Mouse (Mus musculus) limb, embryonic 11.5 days (tissue): Measurements from ENCODE around the gene Rnf141. TPM values are rescaled to one million over a fixed set of nuclear protein-coding genes. Genes with fewer than 3 reads are reported as not detected.
A peak's percentile ranks its signal among the peaks of the same experiment; 100 is the strongest.

Experiments used
- ATAC-seq: fragments of 200-750 bp; cut with Nextera tagmentation; 2 replicates; pipeline ENCODE4 v1.8.0; 2017; ENCODE audit warnings: low read depth; ENCODE audit not compliant: insufficient number of reproducible peaks, low FRiP score, low TSS enrichment
- DNase-seq: peaks from one replicate; pipeline ENCODE4 v3.0.0-alpha.2; 2015; ENCODE audit warnings: low spot score
- H3K27ac ChIP-seq: fragments of 300-500 bp; sonication (generic); replicated peaks from 2 replicates; pipeline ENCODE4 v1.5.1; 2014; ENCODE audit warnings: low read depth, mild to moderate bottlenecking, low read length
- H3K27me3 ChIP-seq: fragments of 300-500 bp; sonication (generic); 2 replicates; pipeline ENCODE4 v1.6.1; 2014; ENCODE audit warnings: mild to moderate bottlenecking, low read length, mixed read lengths; ENCODE audit not compliant: control insufficient read depth, insufficient read depth
- H3K36me3 ChIP-seq: fragments of 300-500 bp; sonication (generic); 2 replicates; pipeline ENCODE4 v1.6.1; 2014; ENCODE audit warnings: mild to moderate bottlenecking, low read length, moderate library complexity, mixed read lengths; ENCODE audit not compliant: control insufficient read depth, insufficient read depth
- H3K4me1 ChIP-seq: fragments of 300-500 bp; sonication (generic); 2 replicates; pipeline ENCODE4 v1.6.1; 2014; ENCODE audit warnings: low read length, mixed read lengths; ENCODE audit not compliant: control insufficient read depth, insufficient read depth
- H3K4me2 ChIP-seq: fragments of 300-500 bp; sonication (generic); 2 replicates; pipeline ENCODE4 v1.6.1; 2014; ENCODE audit warnings: low read depth, mild to moderate bottlenecking, moderate library complexity; ENCODE audit not compliant: severe bottlenecking
- H3K4me3 ChIP-seq: fragments of 300-500 bp; sonication (generic); 2 replicates; pipeline ENCODE4 v1.5.1; 2014; ENCODE audit warnings: low read depth, low read length
- H3K9ac ChIP-seq: fragments of 300-500 bp; sonication (generic); 2 replicates; pipeline ENCODE4 v1.6.1; 2014; ENCODE audit warnings: mild to moderate bottlenecking, low read length
- H3K9me3 ChIP-seq: fragments of 300-500 bp; sonication (generic); 2 replicates; pipeline ENCODE4 v1.6.1; 2016; ENCODE audit warnings: low read length; ENCODE audit not compliant: control insufficient read depth
- WGBS: fragments of 180-500 bp; shearing (Covaris S2); extraction: QIAGEN DNeasy Blood & Tissue Kit; methylation state at CpG from one replicate; pipeline ENCODE4 v1.1.7; 2014; 5-methylcytosine and 5-hydroxymethylcytosine counted together
- microRNA-seq: library from miRNA; unstranded; fragments of <30 nt; microRNA quantifications from one replicate; pipeline ENCODE4, GENCODE M21; 2016
- polyA plus RNA-seq: library from polyadenylated mRNA; unstranded; fragments of >200 nt; fragmentation: Nextera tagmentation; extraction: Ambion mirVana; gene quantifications from 2 replicates; pipeline ENCODE4 v1.2.1, GENCODE M21; 2014

Rnf141 gene
- polyA plus RNA-seq, 1 experiment from 2014 or later: 18.5 TPM

- Histone ChIP-seq H3K4me3 (no peak overlapping the region), H3K9ac (no peak overlapping the region), H3K9me3 (no peaks in the 10 kb centered on the region), H3K36me3 (no peaks in the 10 kb centered on the region), H3K4me1 (no peaks in the 10 kb centered on the region), H3K4me2 (no peak overlapping the region), H3K27me3 (no peaks in the 10 kb centered on the region), H3K27ac (no peak overlapping the region)
- DNase-seq: no peak
- no peak for ATAC-seq
- WGBS: 80% methylated on average over 5 of the region's 5 CpGs
Measured at GRCm38 (mm10) chr7:110762605-110763180, 81.6 kb downstream of the Rnf141 start.

DNA sequence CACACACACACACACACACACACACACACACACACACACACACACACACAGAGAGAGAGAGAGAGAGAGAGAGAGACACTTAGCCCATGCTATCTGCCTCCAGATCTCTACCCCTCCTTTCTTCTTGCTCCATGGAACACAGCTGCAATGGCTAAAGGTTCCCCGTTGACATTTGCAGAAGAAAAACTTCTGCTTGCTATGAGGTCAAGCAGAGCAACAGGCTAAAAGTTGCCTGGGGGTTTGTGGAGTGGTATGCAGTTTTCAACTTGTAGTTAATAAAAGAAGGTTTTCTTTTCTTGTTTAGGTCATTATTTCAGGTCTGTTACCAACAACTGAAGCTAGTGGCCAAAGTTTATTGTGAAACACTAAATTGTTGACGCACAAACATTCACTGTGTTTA lies 87.8 kb downstream of the Rnf141 start:
- WGBS: 54% methylated on average over 2 of the region's 2 CpGs
- H3K4me3 ChIP-seq: no peak overlapping the region
- no peaks in the 10 kb centered on the region for H3K9me3 ChIP-seq
- H3K27ac ChIP-seq: no peak overlapping the region
- H3K4me1 ChIP-seq: peaks cover 5% of the 10 kb centered on the region
- H3K9ac ChIP-seq: no peak overlapping the region
- ATAC-seq: no peak
- DNase-seq: no peak
- no peaks in the 10 kb centered on the region for H3K36me3 ChIP-seq
- no peaks in the 10 kb centered on the region for H3K27me3 ChIP-seq
- H3K4me2 ChIP-seq: no peak overlapping the region

- Histone ChIP-seq H3K9ac (no peak overlapping the region), H3K27ac (no peak overlapping the region), H3K4me3 (no peak overlapping the region), H3K36me3 (no peaks in the 10 kb centered on the region), H3K27me3 (no peaks in the 10 kb centered on the region), H3K4me1 (peaks cover 5% of the 10 kb centered on the region), H3K4me2 (no peak overlapping the region), H3K9me3 (no peaks in the 10 kb centered on the region)
- ATAC-seq (peak; percentile 56; the same call in 1 of the 2 replicates), DNase-seq (peak; percentile 53)
- 13% methylated on average over 5 of the region's 5 CpGs for WGBS
Measured at GRCm38 (mm10) chr7:110753926-110754330, 90.3 kb downstream of the Rnf141 start.

- Histone ChIP-seq H3K4me1 (peaks cover 5% of the 10 kb centered on the region), H3K9ac (no peak overlapping the region), H3K36me3 (no peaks in the 10 kb centered on the region), H3K4me2 (no peak overlapping the region), H3K9me3 (no peaks in the 10 kb centered on the region), H3K4me3 (no peak overlapping the region), H3K27me3 (no peaks in the 10 kb centered on the region), H3K27ac (no peak overlapping the region)
- DNase-seq: no peak
- ATAC-seq: no peak
- 88% methylated on average over 1 of the region's 1 CpGs for WGBS
Measured at GRCm38 (mm10) chr7:110753310-110753709, 90.9 kb downstream of the Rnf141 start.

- Histone ChIP-seq H3K4me3 (no peak overlapping the region), H3K27me3 (no peaks in the 10 kb centered on the region), H3K27ac (no peak overlapping the region), H3K36me3 (no peaks in the 10 kb centered on the region), H3K9me3 (no peaks in the 10 kb centered on the region), H3K9ac (no peak overlapping the region), H3K4me2 (no peak overlapping the region), H3K4me1 (peaks cover 5% of the 10 kb centered on the region)
- ATAC-seq (no peak), DNase-seq (no peak)
- 88% methylated on average over 1 of the region's 1 CpGs for WGBS
Measured at GRCm38 (mm10) chr7:110751634-110752033, 92.6 kb downstream of the Rnf141 start.

GRCm38 (mm10) chr7:110750834-110751233 lies 93.4 kb downstream of the Rnf141 start:
- Histone ChIP-seq H3K9ac (no peak overlapping the region), H3K4me3 (no peak overlapping the region), H3K36me3 (no peaks in the 10 kb centered on the region), H3K9me3 (no peaks in the 10 kb centered on the region), H3K4me1 (peaks cover 5% of the 10 kb centered on the region), H3K27ac (no peak overlapping the region), H3K27me3 (no peaks in the 10 kb centered on the region), H3K4me2 (no peak overlapping the region)
- ATAC-seq: no peak
- no peak for DNase-seq
- 65% methylated on average over 4 of the region's 4 CpGs for WGBS

Small RNA genes within 50 kb of the gene (microRNA-seq; reads per million reads assigned to microRNA genes)
- not detected for gene Gm47282

Other genes with a start within 250 kb of the Rnf141 start
- 28.7 and 31.4 TPM in 2 replicates for gene Sbf2, start 229.5 kb downstream of the Rnf141 start, polyA plus RNA-seq
- 1.4 and 1.7 TPM in 2 replicates for gene Adm, start 216.8 kb downstream of the Rnf141 start, polyA plus RNA-seq
- gene Ampd3, start 76.3 kb downstream of the Rnf141 start, polyA plus RNA-seq: 1.1 and 1.8 TPM in 2 replicates
- 0.23 and 0.55 TPM in 2 replicates for gene Lyve1, start 18.8 kb upstream of the Rnf141 start, polyA plus RNA-seq
- 1.4 and 2.1 TPM in 2 replicates for gene Mrvi1, start 138.0 kb upstream of the Rnf141 start, polyA plus RNA-seq
- gene Ctr9, start 184.5 kb upstream of the Rnf141 start, polyA plus RNA-seq: 73.3 and 86.1 TPM in 2 replicates
- gene Eif4g2, start 238.6 kb upstream of the Rnf141 start, polyA plus RNA-seq: 1,587 and 1,677 TPM in 2 replicates